Mouse (Mus musculus): ENCODE measurements around the gene Man2b2.
A peak's percentile ranks its signal among the peaks of the same experiment; 100 is the strongest.

Gene Man2b2

GRCm38 (mm10) chr5:36831272-36831671 lies 819 bp upstream of the Man2b2 start:
- DNase-seq (ENCODE audit: low spot score): peak; percentile 39

DNA sequence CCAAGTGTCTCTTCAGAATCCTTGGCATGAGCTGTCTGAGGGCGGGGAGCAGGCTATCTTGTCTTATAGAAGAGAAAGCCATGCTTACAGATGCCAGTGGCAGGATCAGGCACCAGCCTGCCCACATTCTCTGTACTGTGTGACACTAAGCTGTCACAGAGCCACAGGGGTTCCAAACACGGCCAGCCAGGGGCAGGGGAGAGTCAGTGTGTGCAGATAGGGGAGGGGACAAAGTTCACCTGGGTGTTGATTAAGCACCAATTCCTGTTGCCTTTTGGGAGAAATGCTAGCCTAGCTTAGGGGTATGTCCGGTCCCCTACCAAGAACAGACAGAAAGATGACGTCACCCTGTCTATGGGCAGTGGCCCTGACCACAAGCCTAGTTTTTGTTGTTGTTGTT lies 1.4 kb downstream of the Man2b2 start:
- DNase-seq (ENCODE audit: low spot score): no peak

DNA sequence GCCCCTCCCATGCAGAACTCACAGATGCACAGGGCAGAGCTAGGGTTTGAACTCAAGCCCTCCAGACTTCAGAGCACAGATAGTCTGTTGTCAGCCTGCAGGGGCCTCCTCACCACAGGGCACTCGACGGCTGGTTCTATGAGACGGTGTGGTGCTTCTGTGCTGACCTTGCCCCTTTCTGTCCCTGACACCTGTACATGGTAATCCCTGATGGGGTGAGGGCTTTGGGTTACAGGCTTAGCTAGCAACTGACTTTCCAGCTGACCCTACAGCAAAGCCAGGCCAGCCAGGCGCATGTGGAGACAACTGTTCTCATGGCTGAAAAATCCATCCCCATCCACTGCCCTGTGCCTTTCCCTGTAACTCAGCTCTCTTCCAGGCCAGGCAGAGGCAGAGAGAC lies 7.5 kb downstream of the Man2b2 start:
- DNase-seq (ENCODE audit: low spot score): no peak

DNA sequence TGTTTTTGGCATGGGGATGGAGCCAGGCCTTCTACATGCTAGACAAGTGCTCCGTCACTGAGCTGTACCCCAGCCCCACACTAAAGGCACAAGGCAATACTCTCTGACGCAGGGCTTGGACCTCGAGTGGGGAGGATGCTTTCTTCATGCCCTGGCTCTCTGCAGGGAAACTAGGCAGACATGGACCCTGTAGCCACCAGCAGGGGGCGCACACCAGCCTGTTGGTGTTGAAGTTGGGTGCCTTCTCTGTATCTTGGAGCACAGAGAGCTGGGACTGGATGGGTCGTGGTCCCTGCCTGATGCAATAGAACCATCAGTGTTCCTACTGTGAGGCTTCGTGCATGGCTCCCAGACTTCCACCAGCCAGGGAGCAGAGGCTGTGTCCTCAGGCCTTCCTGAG lies 10.3 kb downstream of the Man2b2 start:
- DNase-seq (ENCODE audit: low spot score): no peak

DNA sequence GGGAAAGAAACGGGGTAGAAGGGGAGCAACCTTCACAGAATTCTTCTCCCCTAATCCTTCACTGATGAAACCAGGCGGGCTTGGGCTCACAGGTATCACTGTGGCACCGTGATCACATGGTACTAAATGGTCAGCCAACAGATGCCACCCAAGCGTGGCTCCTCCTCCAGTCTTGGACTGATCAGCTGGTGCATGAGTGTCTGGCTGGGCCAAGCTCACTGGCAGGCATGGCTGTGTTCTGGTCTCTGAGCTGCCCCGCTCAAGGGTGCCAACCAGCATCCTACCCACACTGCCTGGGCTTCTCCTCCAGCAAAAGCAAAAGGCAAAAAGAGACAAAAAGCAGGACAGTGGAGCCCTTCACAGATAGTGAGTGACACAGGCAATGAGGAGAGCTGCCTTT lies 10.7 kb downstream of the Man2b2 start:
- DNase-seq (ENCODE audit: low spot score): no peak

DNA sequence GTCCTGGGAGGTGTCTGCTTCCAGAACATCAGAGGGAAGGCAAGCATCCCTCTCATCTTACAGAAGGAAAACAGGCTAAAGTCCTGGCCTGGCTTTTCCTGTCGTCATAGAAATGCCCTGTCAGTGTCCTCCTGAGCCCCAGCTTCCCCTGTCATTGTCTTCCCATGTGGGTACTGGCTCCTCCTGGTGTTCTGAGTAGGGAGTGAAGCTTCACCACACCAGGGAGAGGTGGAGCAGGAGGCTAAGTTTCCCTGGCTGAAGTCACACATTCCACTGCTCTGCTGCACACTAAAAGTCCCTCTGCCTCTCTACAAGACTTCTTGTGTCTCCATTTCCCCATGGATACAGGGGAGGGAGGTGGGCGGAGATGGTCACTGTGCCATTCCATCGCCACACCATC lies 12.7 kb downstream of the Man2b2 start:
- DNase-seq (ENCODE audit: low spot score): no peak

- no peak for DNase-seq (ENCODE audit: low spot score)
Observed at GRCm38 (mm10) chr5:36814554-36814953, 15.9 kb downstream of the Man2b2 start.

DNA sequence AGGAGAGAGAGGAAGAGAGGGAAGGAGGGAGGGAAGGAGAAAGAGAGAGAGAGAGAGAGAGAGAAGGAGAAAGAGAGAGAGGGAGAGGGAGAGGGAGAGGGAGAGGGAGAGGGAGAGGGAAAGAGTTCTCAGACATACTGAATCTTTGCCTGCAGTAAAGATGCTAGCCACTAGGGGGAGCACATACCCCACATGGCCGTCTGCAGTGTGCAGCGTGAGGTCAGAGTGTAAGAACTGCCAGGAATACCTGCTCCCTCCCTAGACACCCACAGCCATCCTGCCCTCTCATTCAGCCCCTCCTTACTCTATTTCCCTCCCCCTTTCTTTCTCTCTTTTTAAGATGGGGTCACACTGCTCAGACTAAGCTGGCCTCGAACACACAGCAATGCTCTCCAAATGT lies 19.0 kb downstream of the Man2b2 start:
- DNase-seq (ENCODE audit: low spot score): no peak

DNA sequence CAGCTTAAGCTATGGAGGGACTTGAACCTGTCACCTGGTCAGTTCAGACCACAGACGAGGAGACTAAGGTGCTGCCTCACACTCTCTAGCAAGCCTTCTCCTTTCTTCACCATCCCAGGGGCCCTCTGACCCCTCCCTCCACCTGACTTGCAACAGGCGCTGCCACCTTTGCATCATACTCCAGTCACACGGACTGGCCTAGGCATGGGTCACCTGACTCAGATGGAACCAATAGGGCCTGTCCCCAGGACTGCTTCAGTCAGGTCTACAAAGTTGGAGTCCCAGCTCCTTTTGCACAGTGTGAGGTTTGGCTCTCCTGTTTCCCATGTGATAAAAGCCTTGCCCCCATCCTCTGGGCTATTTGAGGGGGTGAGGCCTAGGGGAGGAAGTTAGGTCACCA lies 19.8 kb downstream of the Man2b2 start:
- no peak for DNase-seq (ENCODE audit: low spot score)

GRCm38 (mm10) chr5:36809123-36809522 lies 21.3 kb downstream of the Man2b2 start:
- DNase-seq (ENCODE audit: low spot score): no peak

DNA sequence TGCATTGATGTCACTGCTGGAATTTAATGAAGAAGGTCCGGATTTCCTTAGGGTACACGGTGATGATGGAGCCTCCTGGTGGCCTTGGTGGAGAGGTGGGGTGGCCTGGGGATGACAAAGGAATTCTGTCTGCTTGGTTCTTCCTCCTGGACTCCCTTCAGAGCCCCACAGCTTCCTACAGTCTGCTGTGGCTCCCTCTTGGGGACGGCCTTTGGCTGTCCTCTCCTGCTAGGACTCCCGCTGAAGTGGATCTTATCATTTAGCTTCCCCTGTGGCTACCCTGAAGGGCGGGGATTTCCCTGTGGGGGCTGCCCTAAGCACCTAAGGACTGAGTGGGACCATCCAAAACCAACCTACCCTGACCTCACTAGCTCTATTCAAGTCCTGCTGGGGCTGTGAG lies 23.3 kb downstream of the Man2b2 start:
- DNase-seq (ENCODE audit: low spot score): no peak

GRCm38 (mm10) chr5:36797291-36797690 lies 33.2 kb downstream of the Man2b2 start:
- DNase-seq (ENCODE audit: low spot score): no peak

DNA sequence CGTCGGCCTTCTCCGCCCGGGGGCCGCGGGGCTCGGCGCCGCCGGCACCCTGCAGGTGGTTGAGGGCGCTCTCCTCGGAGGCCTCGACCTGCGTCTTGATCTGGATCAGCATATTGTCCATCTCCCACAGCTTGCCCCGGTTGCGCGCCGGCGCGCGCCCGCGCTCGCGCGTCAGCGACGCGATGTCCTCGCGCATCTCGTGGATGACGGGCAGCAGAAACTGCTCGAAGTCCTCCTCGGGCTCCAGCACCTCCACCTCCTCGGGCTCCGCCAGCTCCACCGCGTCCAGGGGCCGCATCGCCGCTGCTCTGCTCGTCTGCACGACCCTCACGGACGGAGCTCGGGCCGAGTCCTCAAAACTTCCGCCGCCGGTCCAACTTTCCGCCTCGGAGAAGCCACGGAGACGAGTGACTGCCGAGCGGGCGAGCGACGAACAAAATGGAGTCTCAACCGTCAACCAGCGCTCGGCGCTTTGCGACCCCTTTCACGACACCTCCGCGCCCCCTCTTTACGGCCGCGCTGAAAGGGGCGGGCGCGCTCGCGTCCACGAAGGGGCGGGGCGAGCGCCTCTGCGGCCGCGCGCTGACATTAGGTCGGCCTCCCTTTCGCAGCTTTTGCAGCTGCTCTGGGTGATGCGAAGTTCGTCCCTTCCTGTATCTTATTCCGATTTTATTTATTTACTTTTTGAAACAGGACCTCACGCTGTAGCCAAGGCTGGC lies 34.0 kb downstream of the Man2b2 start, which contains the start of gene Mrfap1:
Mrfap1 (minus strand) TSS at position 477 of the 719 bp plus-strand sequence.
- DNase-seq (ENCODE audit: low spot score): peak; percentile 84

DNA sequence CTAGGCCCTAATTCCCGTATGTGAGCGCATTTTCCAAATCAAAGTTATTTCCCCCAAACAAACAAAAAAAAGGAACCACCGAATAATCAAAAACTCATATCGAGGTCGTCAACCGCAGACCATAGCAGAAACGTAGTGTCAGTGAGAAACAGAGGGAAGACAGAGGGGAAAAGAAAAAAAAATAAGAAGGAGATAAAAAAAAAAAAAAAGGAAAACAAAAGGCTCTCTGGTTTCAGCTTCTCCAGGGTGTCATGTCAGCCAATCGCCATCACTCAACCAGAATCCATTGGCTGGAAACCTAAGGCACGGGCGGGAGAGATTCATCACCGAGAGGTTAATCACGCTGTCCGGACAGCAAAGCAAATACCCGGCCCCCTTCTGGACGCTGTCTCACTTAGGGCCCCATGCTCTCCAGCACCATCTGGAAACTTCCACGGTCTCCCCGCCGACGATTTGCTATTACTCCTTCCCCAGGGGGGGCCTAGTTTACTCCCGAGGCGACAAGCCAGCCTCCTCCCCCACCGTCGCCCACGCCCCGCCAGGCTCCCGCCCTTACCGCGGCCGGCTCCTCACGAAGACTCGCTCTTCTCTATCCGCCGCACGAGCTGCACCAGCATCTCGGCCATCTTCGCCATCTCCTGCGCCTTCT lies 34.7 kb downstream of the Man2b2 start:
- DNase-seq (ENCODE audit: low spot score): peak; percentile 18

DNA sequence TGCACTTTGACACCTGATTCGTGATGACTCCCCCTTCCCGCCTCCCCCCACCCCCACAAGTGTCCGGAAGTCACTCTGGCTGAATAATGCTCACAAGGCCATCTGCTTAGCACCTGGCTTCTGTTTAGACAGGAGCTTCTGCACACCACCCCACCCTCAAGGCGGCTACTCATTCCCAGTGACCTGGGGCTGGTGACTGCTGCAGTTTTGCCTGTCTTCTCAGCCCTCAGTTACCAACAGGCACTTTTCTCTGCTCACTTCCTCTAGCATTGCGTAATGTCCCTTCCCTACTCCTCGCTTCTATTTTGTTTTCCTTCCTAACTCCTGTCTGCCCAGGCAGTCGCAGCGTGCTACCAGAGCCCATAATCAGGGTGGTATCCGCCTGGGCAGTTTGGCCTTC lies 38.6 kb downstream of the Man2b2 start:
- no peak for DNase-seq (ENCODE audit: low spot score)

- no peak for DNase-seq (ENCODE audit: low spot score)
Observed at GRCm38 (mm10) chr5:36786052-36786451, 44.4 kb downstream of the Man2b2 start.

- DNase-seq (ENCODE audit: low spot score): no peak
Observed at GRCm38 (mm10) chr5:36779512-36779911, 50.9 kb downstream of the Man2b2 start.

DNA sequence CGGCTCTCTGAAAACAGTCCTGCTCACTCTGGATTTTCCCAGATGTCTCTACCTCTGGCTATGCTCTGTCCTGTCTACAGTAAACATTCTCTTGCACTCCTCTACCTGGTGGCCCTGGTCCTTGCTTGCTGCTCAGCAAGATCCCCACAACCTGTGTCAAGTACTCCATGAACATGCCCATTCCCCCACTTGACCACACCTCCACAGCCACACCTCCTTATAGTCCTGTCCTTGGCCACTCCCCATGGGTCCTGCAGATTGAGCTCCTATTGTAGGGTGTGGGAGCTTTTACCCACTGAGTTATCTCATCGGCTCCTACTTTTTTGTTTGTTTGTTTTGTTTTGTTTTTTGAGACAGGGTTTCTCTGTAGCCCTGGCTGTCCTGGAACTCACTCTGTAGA lies 51.6 kb downstream of the Man2b2 start:
- DNase-seq (ENCODE audit: low spot score): no peak

GRCm38 (mm10) chr5:36777186-36777585 lies 53.3 kb downstream of the Man2b2 start:
- DNase-seq (ENCODE audit: low spot score): no peak

DNA sequence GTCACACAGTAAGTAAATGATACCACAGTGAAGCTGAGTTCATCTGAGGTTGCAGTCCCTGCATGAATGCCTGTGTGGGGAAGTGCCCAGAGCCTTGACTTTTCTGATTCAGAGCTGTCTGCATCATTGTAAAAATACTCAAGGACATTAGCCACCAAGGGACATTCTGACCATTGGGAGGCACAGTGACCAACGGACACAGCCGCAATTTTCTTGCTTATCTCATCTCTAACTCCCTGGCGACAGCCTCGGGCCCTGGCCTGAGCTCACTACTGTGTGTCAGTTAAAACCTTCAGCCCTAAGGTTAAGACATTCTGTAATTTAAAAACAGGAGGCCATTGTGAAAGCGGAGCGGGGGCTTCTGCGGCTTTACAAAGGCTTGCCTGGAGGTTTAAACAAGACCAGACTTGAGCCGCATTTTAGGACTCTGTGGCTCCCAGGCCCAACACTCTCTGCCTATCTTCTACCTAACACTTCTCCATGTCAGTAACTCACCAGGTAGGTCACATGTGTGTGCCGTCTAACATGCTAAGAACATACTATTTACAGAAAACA lies 54.4 kb downstream of the Man2b2 start:
- DNase-seq (ENCODE audit: low spot score): no peak

GRCm38 (mm10) chr5:36775317-36775716 lies 55.1 kb downstream of the Man2b2 start:
- DNase-seq (ENCODE audit: low spot score): no peak

GRCm38 (mm10) chr5:36772586-36772985 lies 57.9 kb downstream of the Man2b2 start:
- DNase-seq (ENCODE audit: low spot score): no peak

- no peak for DNase-seq (ENCODE audit: low spot score)
Observed at GRCm38 (mm10) chr5:36769603-36770002, 60.9 kb downstream of the Man2b2 start.
